Mouse (Mus musculus) kidney, embryonic 16.5 days (tissue): ENCODE data around the gene Irf9. TPM values are rescaled to one million over a fixed set of nuclear protein-coding genes. Genes with fewer than 3 reads are reported as not detected.

Source experiments
- ATAC-seq: fragments of 200-750 bp; cut with Nextera tagmentation; 2 replicates; pipeline ENCODE4 v1.8.0; 2017; ENCODE audit warnings: moderate TSS enrichment; ENCODE audit not compliant: low FRiP score, low TSS enrichment
- H3K27ac ChIP-seq: fragments of 300-500 bp; sonication (generic); 2 replicates; pipeline ENCODE4 v1.5.1; 2014; ENCODE audit warnings: low read length
- H3K27me3 ChIP-seq: fragments of 300-500 bp; sonication (generic); 2 replicates; pipeline ENCODE4 v1.6.1; 2014; ENCODE audit warnings: low read length, control low read depth, mixed read lengths; ENCODE audit not compliant: insufficient read depth
- H3K36me3 ChIP-seq: fragments of 300-500 bp; sonication (generic); 2 replicates; pipeline ENCODE4 v1.6.1; 2014; ENCODE audit warnings: low read length, control low read depth, mixed read lengths; ENCODE audit not compliant: insufficient read depth
- H3K4me1 ChIP-seq: fragments of 300-500 bp; sonication (generic); 2 replicates; pipeline ENCODE4 v1.6.1; 2014; ENCODE audit warnings: low read length, control low read depth, mixed read lengths; ENCODE audit not compliant: insufficient read depth
- H3K4me2 ChIP-seq: fragments of 300-500 bp; sonication (generic); replicated peaks from 2 replicates; pipeline ENCODE4 v1.6.1; 2014; ENCODE audit warnings: low read depth, low read length
- H3K4me3 ChIP-seq: fragments of 300-500 bp; sonication (generic); 2 replicates; pipeline ENCODE4 v1.5.1; 2014; ENCODE audit warnings: mild to moderate bottlenecking, low read length
- H3K9ac ChIP-seq: fragments of 300-500 bp; sonication (generic); replicated peaks from 2 replicates; pipeline ENCODE4 v1.6.1; 2014; ENCODE audit warnings: low read length
- H3K9me3 ChIP-seq: fragments of 300-500 bp; sonication (generic); 2 replicates; pipeline ENCODE4 v1.6.1; 2016; ENCODE audit warnings: low read length, control low read depth
- WGBS: fragments of 180-500 bp; shearing (Covaris S2); extraction: QIAGEN DNeasy Blood & Tissue Kit; methylation state at CpG from one replicate; pipeline ENCODE4 v1.1.7; 2014; 5-methylcytosine and 5-hydroxymethylcytosine counted together
- polyA plus RNA-seq: library from polyadenylated mRNA; unstranded; fragments of >200 nt; fragmentation: Nextera tagmentation; extraction: Ambion mirVana; gene quantifications from 2 replicates; pipeline ENCODE4 v1.2.1, GENCODE M21; 2015

Irf9 gene
- polyA plus RNA-seq, 1 experiment from 2014 or later: 17.7 TPM

DNA sequence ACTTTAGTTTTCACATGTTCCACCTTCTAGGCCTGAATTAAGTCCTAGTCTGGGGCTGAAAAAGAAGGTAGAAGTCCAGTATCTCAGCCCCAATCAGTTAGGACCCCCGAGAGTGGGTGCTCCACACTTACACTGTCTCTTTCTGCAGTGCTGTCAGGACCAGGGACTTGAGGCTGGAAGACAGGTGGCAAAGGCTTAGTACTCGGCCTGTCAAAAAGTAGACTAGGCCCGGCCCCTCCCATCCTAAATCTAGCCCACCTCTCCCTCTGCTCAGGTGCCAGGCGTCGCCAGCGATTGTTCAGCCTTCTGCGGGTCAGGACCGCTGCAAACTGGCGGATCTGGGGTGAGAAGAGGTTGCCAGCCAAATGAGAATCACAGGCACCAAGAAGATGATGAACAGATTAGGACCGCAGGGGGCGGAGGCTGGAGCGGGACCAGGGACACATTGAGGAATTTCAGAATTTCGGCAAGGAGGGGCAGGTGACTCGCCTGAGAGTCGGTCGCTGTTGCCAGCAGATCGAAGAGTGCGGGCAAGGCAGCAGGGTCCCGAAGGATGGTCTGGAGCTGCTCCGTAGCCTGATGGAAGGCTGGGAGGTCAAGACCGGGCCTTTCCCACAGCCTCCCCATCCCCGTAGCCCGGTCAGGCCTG, 31.6 kb downstream of the Irf9 start:
- Histone ChIP-seq H3K9ac (peak overlapping the region; percentile 83), H3K4me1 (peaks cover 9% of the 10 kb centered on the region), H3K9me3 (no peaks in the 10 kb centered on the region), H3K27me3 (no peaks in the 10 kb centered on the region), H3K4me3 (peak overlapping the region; percentile 76), H3K36me3 (peaks cover 57% of the 10 kb centered on the region), H3K27ac (peak overlapping the region; percentile 72; the same call in 1 of the 2 replicates), H3K4me2 (peak overlapping the region; percentile 86)
- WGBS: 2% methylated on average over 23 of the region's 23 CpGs
- ATAC-seq: peak; percentile 60

DNA sequence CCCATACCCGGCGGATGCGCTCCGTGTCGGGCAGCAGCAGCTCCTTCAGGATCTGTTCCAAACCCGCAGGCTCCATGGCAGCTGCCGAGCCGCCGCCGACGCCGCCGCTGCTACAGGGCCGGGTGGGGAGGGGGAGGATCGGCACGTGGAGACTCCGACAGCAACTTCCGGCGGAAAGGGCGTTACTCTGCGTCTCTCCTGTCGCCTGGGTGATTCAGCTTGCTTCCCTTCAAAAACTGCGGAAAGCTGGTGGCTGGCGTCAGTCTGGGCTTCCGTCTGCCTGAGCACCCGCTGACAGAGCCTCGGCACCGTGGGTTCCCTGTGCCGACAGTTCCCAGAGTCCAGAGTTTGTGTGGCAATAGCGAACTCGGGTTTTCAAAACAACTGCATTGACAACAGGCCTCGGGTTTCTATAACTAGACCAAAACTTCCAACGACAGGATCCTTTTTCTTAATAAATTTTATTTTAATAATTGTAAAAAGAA, 32.2 kb downstream of the Irf9 start, which contains the start of gene Ipo4:
Gene Ipo4 (minus strand): TSS at position 435 of the 485 bp plus-strand sequence.
- peaks cover 9% of the 10 kb centered on the region for H3K4me1 ChIP-seq
- WGBS: 1% methylated on average over 33 of the region's 33 CpGs
- H3K9me3 ChIP-seq: no peaks in the 10 kb centered on the region
- peak within 1 kb of the TSS; percentile 86 for H3K4me2 ChIP-seq
- H3K9ac ChIP-seq: peak within 1 kb of the TSS; percentile 83
- H3K27me3 ChIP-seq: no peaks in the 10 kb centered on the region
- H3K36me3 ChIP-seq: peaks cover 57% of the 10 kb centered on the region
- peak; percentile 87 for ATAC-seq
- peak within 1 kb of the TSS; percentile 76 for H3K4me3 ChIP-seq
- H3K27ac ChIP-seq: peak within 1 kb of the TSS; percentile 72; the same call in 1 of the 2 replicates

DNA sequence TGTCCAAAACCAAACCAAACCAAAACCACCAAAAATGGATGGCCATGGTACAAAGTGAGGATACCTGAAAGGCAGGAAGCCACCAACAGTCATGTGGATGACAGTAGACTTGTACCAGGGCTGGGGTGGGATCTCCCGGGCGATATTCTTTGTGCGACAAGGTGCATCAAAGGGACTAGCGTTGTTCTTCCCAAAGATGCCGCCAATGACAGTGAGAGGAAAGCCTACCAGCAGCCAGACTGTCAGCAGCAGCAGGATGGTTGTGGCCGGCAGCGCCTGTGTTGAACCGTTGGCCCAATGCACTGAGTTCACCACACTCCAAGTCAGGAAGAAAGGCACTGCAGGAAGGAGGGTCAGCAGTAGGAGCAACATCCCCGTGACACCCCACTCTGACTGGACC, 34.4 kb downstream of the Irf9 start, which contains the start of gene Gm49378:
Gene Gm49378 (minus strand): TSS at position 101 of the 400 bp plus-strand sequence.
- no peak within 1 kb of the TSS for H3K9ac ChIP-seq
- no peak within 1 kb of the TSS for H3K4me2 ChIP-seq
- 91% methylated on average over 9 of the region's 9 CpGs for WGBS
- H3K4me1 ChIP-seq: peaks cover 16% of the 10 kb centered on the region
- H3K27ac ChIP-seq: no peak within 1 kb of the TSS
- H3K36me3 ChIP-seq: peaks cover 44% of the 10 kb centered on the region
- ATAC-seq: no peak
- H3K4me3 ChIP-seq: no peak within 1 kb of the TSS
- no peaks in the 10 kb centered on the region for H3K9me3 ChIP-seq
- H3K27me3 ChIP-seq: no peaks in the 10 kb centered on the region

DNA sequence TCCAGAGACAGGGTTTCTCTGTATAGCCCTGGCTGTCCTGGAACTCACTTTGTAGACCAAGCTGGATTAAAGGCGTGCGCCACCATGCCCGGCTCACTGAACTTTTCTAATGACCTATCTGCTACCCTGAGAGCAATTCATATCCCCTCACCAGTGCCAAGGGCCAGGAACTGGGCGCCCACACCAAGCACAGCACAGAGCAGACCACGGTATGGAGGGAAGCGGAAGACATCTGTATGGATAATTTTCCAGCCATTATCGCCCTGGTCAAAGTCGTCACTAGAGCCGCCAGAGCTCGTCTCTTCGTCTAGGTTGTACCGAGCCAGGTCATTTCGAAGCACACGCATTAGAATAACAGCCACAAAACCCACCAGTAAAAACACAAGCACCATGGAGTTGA, 37.4 kb downstream of the Irf9 start:
- Histone ChIP-seq H3K9me3 (no peaks in the 10 kb centered on the region), H3K4me3 (no peak overlapping the region), H3K9ac (no peak overlapping the region), H3K27ac (no peak overlapping the region), H3K36me3 (peaks cover 36% of the 10 kb centered on the region), H3K4me2 (no peak overlapping the region), H3K27me3 (no peaks in the 10 kb centered on the region), H3K4me1 (peaks cover 21% of the 10 kb centered on the region)
- 95% methylated on average over 14 of the region's 14 CpGs for WGBS
- no peak for ATAC-seq

DNA sequence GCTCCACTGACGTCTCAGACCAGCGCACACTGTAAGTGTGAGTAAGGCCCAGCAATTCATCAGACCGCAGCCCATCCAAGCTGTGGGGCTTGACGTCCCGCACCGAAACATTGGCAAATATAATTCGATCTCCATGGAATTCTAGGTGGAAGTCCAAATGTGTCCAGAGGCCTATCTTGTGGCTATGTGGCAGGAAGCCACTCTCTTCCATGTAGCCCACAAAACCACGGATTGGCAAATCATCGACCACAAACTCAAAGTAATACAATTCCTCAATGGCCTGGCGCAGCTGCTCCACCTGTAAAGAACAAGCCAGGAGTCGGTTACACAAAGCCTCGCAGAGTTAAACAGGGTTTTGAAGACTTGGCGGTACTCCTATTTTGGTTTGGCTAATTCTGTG, 37.9 kb downstream of the Irf9 start:
- WGBS: 95% methylated on average over 13 of the region's 13 CpGs
- H3K27me3 ChIP-seq: no peaks in the 10 kb centered on the region
- no peaks in the 10 kb centered on the region for H3K9me3 ChIP-seq
- no peak overlapping the region for H3K9ac ChIP-seq
- ATAC-seq: no peak
- no peak overlapping the region for H3K27ac ChIP-seq
- peaks cover 36% of the 10 kb centered on the region for H3K36me3 ChIP-seq
- H3K4me2 ChIP-seq: no peak overlapping the region
- no peak overlapping the region for H3K4me3 ChIP-seq
- H3K4me1 ChIP-seq: peaks cover 21% of the 10 kb centered on the region

DNA sequence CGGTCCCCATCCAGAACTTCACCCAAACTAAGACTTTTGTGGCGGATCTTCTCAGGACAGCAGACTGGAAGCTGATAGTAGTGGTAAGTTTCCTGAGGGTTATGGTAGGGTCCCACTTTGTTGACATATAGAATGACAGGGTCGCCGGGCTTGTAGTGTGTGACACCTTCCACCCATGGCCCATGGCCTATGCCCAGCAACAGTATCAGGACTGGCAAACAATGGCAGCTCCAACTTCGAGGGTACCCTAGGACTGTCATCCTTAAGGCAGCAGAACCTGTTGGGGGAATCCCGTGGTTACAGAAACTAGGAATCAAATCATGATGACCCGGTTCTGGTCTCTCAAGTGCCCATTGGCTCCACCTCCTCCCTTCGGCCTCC, 39.3 kb downstream of the Irf9 start:
- H3K4me2 ChIP-seq: peak overlapping the region; percentile 88
- peak overlapping the region; percentile 99 for H3K4me3 ChIP-seq
- H3K27ac ChIP-seq: peak overlapping the region; percentile 95
- H3K36me3 ChIP-seq: peaks cover 35% of the 10 kb centered on the region
- WGBS: 22% methylated on average over 8 of the region's 8 CpGs
- H3K9ac ChIP-seq: peak overlapping the region; percentile 92
- H3K27me3 ChIP-seq: no peaks in the 10 kb centered on the region
- H3K4me1 ChIP-seq: peaks cover 21% of the 10 kb centered on the region
- H3K9me3 ChIP-seq: no peaks in the 10 kb centered on the region
- peak; percentile 36 for ATAC-seq

DNA sequence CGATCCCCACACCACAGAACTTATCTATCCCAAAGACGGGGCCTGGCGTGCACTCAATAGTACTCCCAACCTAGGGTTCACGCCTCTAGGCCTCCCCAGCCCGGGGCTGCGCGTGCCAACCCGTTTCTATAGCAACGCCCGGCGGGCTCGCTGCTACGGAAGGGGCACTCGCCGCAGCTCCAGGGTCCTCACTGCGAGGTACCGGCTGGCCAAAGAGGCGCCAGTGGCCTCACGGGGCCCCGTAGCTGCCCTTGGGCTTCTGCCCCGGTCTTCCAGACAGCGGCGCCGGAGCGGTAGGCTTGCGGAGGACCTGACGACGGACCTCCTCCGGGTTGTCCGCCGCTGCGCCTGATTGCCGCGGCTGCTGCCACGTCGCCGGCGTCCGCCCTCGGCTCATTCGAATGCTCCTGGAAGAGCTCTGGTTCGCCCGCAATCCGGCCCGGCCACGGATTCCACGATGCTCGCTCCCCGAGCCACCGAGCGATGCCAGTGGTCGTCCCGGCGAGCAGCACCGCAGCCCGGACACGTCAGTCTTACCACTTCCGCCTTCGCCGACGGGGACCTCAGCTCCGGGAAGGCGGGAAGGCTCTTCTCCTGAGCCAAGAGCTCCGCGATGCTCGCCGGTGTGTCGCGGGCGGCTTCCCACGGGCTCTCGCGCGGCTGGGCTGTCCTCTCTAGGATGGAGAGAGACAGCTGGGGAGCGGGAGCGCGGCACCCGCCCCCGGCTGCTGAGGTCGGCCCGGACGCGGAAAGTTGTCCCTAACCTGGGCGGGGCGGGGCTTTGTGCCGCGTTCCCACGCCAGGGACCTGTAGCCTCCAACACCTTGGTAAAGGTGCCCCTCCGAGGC, 39.9 kb downstream of the Irf9 start, which contains the start of gene Tm9sf1:
Gene Tm9sf1 (minus strand): TSS at position 747 of the 848 bp plus-strand sequence.
- peak within 1 kb of the TSS; percentile 99 for H3K4me3 ChIP-seq
- no peaks in the 10 kb centered on the region for H3K27me3 ChIP-seq
- no peaks in the 10 kb centered on the region for H3K9me3 ChIP-seq
- peak; percentile 87 for ATAC-seq
- peak within 1 kb of the TSS; percentile 92 for H3K9ac ChIP-seq
- H3K36me3 ChIP-seq: peaks cover 29% of the 10 kb centered on the region
- H3K4me2 ChIP-seq: peak within 1 kb of the TSS; percentile 88
- H3K27ac ChIP-seq: peak within 1 kb of the TSS; percentile 95
- WGBS: under 1% methylated on average over 86 of the region's 89 CpGs
- peaks cover 21% of the 10 kb centered on the region for H3K4me1 ChIP-seq

DNA sequence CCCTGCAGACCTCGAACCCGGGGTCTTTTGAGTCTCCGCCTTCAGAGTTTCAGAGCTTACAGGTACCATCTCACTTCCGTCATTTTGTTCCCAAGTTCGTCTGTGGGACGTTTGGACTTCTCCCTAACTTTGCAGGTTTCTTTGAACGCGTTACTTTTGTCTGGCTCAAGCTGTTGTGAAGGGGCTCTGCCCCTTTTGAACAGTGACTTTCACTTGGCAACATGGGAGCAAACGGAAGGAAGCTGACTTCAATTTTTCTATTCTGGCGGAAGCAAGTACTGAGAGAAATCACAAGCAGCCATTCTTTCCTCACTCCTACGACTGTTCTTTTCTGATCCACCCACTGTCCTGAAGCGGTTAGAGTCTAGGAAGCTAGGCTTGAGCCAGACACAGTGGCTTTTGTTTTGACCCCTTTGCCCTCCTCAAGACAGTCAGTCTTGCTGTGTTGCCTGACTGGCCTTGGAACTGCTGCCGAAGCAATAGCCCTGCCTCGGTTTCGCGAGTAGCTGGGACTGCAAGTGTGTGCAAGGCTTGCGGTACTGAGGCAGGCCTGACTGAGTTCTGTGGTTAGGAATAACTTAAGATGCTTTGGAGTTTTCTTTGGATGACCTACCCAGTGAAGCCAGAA, 41.0 kb downstream of the Irf9 start:
- no peak for ATAC-seq
- H3K36me3 ChIP-seq: peaks cover 21% of the 10 kb centered on the region
- peak overlapping the region; percentile 99 for H3K4me3 ChIP-seq

DNA sequence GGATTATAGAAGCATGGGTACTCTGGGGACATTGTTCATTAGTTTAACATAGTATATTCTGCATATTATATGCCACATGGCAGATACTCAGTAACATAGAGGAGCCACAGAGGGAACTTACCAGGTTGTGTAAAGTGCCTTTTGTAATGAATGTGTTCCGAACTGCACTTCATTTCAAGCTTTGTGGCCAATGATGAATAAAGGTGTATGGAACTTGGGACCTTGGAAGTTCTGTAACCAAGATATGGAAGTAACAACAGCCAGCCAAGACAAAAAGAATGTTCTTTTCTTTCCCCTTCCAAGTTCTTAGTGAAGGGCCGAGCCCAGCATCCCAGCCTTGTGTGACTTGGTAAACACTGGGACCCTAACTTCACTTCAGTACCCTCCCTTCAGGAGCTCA, 46.5 kb downstream of the Irf9 start, which contains the start of gene Tssk4:
Gene Tssk4 (plus strand): TSS at position 301 of the 400 bp plus-strand sequence.
- Histone ChIP-seq H3K27ac (no peak within 1 kb of the TSS), H3K9me3 (no peaks in the 10 kb centered on the region), H3K4me1 (peaks cover 7% of the 10 kb centered on the region), H3K4me3 (no peak within 1 kb of the TSS), H3K9ac (no peak within 1 kb of the TSS), H3K4me2 (no peak within 1 kb of the TSS), H3K36me3 (no peaks in the 10 kb centered on the region), H3K27me3 (no peaks in the 10 kb centered on the region)
- WGBS: 97% methylated on average over 2 of the region's 2 CpGs
- ATAC-seq: no peak

More for the DNA sequence above, 41.0 kb downstream of the Irf9 start:
- Histone ChIP-seq H3K27me3 (no peaks in the 10 kb centered on the region), H3K4me1 (peaks cover 21% of the 10 kb centered on the region), H3K9me3 (no peaks in the 10 kb centered on the region), H3K9ac (peak overlapping the region; percentile 92), H3K27ac (peak overlapping the region; percentile 95), H3K4me2 (peak overlapping the region; percentile 88)
- 14% methylated on average over 17 of the region's 17 CpGs for WGBS
